22 mouse cellular contexts compared by ENCODE assay signal in genomic region chr5:73409970-73410369, GRCm38 (mm10). TPM values are rescaled to one million over a fixed set of nuclear protein-coding genes. Genes with fewer than 3 reads are reported as not detected.
DNase-seq lines count a peak whose midpoint lies in the region.
"Had no signal": no experiment of that assay in that cellular context is flagged by ENCODE, and none has a peak within 500 bp of the region (broad histone marks: within the 10 kb centered on the region; RNA-seq: fewer than 3 reads in every experiment).

No protein-coding gene starts in this region.

- peak; percentile 30 to 42 for DNase-seq in cerebellum, postnatal 10 days
- no peak for DNase-seq in cerebellum, postnatal 25 days
- peak; percentile 34 for DNase-seq in 3T3-L1 (ENCODE audit: low read depth, low spot score)
- DNase-seq in adipocyte (ENCODE audit: low spot score), result peak; percentile 32
- DNase-seq in adrenal gland, postnatal 14 days, result peak; percentile 52
- DNase-seq in testis, postnatal 14 days (ENCODE audit: low spot score), result no peak
- no peak for DNase-seq in urinary bladder, postnatal 36 days (ENCODE audit: low spot score in 2 of 2)
- DNase-seq in urinary bladder, adult 2 months (ENCODE audit: low spot score), result no peak
- DNase-seq: cerebellum, adult 11 months; cerebellum, adult 8-10 months; embryo, embryonic 11 days; gastrocnemius, postnatal 10 days; kidney, adult 18-20 months had no signal

RNA-seq across cellular contexts. Expression of gene Cwh43, which starts 4.1 kb away (rescaled TPM):
- total RNA-seq in adrenal gland, postnatal 14 days (2021), result not detected in 2 replicates
- polyA plus RNA-seq in urinary bladder, adult 2 months (2012; rRNA removed), result 0.16 and 0.50 TPM in 2 replicates
- total RNA-seq: adrenal gland, adult 18-20 months; CH12.LX; common myeloid progenitor, adult 5-6 weeks; gastrocnemius, postnatal 10 days; heart, adult 8-10 months had no signal
- polyA plus RNA-seq: erythroblast, embryonic 14.5 days; forebrain, embryonic 10.5 days; heart, embryonic 12.5 days; heart, embryonic 16.5 days; hindbrain, embryonic 10.5 days had no signal

Comparison
In these comparisons a context has a peak if more than half of its experiments do, and no peak if none do; other contexts are left out.
1. DNase-seq: peak in cerebellum, postnatal 10 days (2 of 2), 3T3-L1 (single experiment), adipocyte (single experiment) and adrenal gland, postnatal 14 days (single experiment); none in cerebellum, postnatal 25 days (0 of 2), testis, postnatal 14 days (single experiment), urinary bladder, postnatal 36 days (0 of 2) and urinary bladder, adult 2 months (single experiment).